Mouse (Mus musculus) lung, adult 2 months (tissue): Measurements from ENCODE around the gene Gcsh.

ENCODE experiments used
- CTCF ChIP-seq: fragments of 200-500 bp; IDR thresholded peaks from 2 replicates; pipeline ENCODE4 v1.5.1; 2011; ENCODE audit warnings: mild to moderate bottlenecking, low read length, control low read depth; ENCODE audit not compliant: insufficient read depth
- POLR2A ChIP-seq: fragments of 200-500 bp; IDR thresholded peaks from 2 replicates; pipeline ENCODE4 v1.6.1; 2011; ENCODE audit warnings: low read depth, mild to moderate bottlenecking, control low read depth, low read length, borderline replicate concordance; ENCODE audit errors: extremely low read depth

GRCm38 (mm10) chr8:117028686-117029085, 35.3 kb upstream of the Gcsh start:
- no peak for TF ChIP-seq POLR2A
- TF ChIP-seq CTCF, result no peak
